Mouse (Mus musculus): ENCODE results near the gene Pygo2. TPM values are rescaled to one million over a fixed set of nuclear protein-coding genes. Genes with fewer than 3 reads are reported as not detected.

Gene Pygo2
- total RNA-seq, 2 experiments from 2014 or later = 8.8 to 18.9 TPM

DNA sequence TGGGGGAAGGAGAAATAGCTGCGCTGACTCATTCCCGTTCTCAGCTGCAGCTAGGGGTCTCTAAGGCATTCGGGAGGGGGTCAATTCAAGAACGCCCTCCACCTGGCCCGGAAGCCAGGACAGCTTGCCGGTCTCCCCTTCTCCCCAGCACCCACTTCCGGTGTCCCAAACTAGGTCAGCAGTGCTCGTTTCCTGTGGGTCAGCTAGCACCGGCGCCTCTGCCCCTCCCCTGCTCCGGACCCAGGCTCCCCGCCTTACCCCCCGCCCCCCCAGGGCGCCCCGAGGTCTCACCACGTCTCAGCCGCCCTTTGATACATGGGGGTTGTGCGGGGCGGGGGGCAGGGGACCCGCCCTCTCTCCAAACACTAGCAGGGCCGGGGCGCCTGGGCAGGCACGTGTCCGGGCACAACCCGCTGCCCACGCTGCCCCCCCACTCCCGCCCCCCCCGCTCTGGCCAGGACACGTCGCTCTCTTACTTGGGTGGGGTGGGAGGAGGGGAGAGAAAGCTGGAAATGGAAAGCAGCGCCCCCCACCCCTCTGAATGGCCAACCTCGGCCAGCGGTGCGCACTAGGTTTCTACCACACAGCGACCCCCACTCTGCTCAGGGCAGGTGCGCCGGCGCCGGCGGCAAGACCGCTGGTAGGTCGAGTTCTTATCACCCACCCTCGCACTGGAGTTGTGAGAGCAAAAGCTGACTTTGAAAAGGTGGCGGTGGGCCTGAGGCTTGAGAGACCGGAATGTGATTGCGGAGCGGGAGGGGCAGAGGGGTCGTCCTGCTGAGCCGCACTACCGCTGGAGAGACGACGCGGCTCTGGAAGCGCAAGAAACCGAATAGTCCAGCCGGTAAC lies 38.1 kb upstream of the Pygo2 start:
- ATAC-seq (replicated peaks; ENCODE audit: poor library complexity, severe bottlenecking) = no peak

DNA sequence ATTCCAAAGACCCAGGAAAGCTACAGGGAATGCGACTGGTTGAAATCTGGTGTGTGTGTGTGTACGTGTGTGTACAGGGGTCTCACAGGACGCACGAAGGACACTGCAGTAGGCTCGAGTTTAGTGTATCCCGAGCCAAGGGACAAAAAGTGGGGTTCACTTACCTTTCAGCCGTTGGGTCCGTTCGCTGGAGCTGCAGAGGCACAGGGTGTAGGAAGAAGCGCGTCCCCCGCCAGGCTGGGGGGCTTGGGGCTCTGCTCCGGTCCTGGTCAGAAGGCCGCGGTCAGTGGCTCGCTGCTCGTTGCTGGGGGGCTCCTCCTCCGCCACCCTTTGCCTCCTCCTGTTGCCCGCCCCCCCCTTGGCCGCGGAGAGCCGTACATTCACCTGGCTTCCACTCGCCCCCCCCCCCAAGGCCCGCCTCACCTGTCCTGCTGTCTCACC lies 37.1 kb upstream of the Pygo2 start:
- no peak for ATAC-seq (replicated peaks; ENCODE audit: poor library complexity, severe bottlenecking)

- peak; percentile 77 for ATAC-seq (replicated peaks; ENCODE audit: poor library complexity, severe bottlenecking)
Observed at GRCm38 (mm10) chr3:89393605-89394004, 36.4 kb upstream of the Pygo2 start.

DNA sequence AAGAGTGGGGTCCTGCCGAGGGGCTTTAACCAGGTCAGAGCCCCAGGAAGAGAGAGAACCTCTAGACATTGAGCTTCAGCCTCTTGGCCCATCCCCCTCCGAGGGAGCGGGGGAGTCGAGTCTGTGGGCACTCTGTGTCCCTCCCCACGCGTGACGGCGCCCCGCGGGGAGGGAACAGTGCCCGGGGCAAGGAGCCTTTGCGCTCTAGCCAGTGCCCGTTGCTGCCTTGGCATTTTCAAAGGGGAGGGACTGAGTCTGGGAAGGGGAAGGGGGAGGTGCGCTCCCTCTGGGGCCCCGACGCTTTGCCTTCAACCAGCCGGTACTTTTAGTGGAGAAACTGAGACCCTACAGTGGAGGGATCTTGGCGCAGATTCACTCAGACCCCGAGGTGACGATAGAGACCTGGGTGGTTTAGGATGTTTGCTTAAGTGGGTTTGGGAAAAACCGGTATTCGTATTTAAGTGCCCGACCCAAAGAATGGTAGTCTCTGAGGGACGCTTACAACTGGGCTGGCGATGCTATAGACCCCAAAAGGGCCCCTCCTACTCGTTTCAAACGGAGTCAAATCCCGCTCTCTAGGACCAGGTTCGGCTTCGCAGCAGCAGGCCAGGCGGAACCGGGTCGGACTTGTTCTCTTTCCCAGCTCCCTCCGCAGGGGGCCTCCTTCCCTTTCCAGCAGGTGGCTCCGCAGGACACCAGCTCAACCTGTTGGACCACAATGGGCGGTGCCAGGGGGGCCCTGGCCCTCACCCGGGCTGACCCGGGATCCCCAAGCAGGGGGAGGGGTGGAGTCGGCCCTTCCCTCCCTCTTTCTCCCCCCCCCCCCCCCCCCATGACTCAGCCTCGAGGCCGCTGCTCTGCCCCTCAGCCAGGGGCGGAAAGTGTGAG lies 35.8 kb upstream of the Pygo2 start, which contains the start of gene Zbtb7b:
Gene Zbtb7b (minus strand): TSS at position 771 of the 888 bp plus-strand sequence.
- peak; percentile 33 for ATAC-seq (replicated peaks; ENCODE audit: poor library complexity, severe bottlenecking)

GRCm38 (mm10) chr3:89394894-89395256 lies 35.1 kb upstream of the Pygo2 start:
- peak; percentile 33 for ATAC-seq (replicated peaks; ENCODE audit: poor library complexity, severe bottlenecking)

GRCm38 (mm10) chr3:89395419-89395805 lies 34.6 kb upstream of the Pygo2 start:
- ATAC-seq (replicated peaks; ENCODE audit: poor library complexity, severe bottlenecking) = no peak

- ATAC-seq (replicated peaks; ENCODE audit: poor library complexity, severe bottlenecking) = no peak
Observed at GRCm38 (mm10) chr3:89395806-89396653, 34.0 kb upstream of the Pygo2 start.

GRCm38 (mm10) chr3:89396654-89397005 lies 33.4 kb upstream of the Pygo2 start:
- no peak for ATAC-seq (replicated peaks; ENCODE audit: poor library complexity, severe bottlenecking)

DNA sequence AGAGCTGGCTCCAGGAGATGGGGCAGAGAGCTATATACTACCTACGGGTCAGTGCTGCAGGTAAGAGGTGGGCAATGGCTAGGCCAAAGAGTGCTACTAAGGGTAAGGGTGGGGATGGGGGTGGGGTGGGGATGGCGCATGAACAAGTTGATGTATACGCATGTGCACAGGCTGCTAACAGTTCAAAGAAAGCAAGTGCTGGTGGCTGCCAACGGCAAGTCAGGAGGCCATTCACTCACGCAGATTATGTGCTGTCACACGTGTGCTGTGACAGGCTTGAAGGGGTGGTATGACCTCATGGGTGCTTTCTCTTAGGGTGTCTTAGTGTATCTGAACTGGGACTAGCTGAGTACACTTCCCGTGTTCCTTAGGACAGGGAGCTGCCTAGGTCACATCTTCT lies 28.7 kb upstream of the Pygo2 start:
- ATAC-seq (replicated peaks; ENCODE audit: poor library complexity, severe bottlenecking) = no peak

DNA sequence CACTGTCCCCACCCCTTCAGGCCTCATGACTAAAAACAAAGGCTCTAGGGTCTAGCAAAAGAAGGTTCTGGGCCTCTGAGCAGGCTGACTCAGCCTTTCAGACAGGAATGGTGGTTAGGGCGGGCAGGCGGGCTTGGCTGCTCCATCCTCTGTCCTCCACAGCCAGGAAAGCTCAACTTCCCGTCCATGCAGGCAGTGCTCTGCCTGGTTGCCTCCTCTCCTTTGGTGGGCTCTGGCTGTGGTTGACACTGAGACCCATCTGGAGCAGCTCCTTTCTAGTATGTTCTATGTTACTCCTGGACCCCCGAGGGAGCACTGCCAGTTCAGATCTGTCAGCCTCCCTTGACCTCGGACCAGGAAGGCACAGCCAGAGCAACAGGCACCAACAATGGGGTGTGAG lies 27.3 kb upstream of the Pygo2 start, which contains the start of gene Lenep:
Gene Lenep (minus strand): TSS at position 101 of the 400 bp plus-strand sequence.
- no peak for ATAC-seq (replicated peaks; ENCODE audit: poor library complexity, severe bottlenecking)

- ATAC-seq (replicated peaks; ENCODE audit: poor library complexity, severe bottlenecking) = no peak
Observed at GRCm38 (mm10) chr3:89406887-89407286, 23.1 kb upstream of the Pygo2 start.

- ATAC-seq (replicated peaks; ENCODE audit: poor library complexity, severe bottlenecking) = no peak
Observed at GRCm38 (mm10) chr3:89408448-89408847, 21.6 kb upstream of the Pygo2 start.

DNA sequence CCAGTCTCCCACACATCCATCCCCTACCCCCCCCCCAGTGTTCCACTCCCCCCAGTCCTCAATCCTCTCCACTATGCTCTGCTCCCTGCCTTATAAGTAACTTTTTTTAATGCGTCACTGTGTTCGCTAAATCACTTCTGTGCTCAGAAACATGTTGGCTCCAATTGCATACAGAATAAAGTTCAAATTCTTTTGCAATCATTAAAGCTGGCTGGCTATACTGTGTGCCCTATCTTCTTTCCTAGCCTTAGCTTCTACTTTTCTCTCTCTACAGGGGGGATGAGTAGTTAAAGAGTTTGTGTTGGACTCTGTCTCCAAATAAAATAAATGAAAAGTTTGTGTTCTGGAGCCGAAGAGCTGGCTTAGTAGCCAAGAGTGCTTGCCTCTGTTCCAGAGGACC lies 20.3 kb upstream of the Pygo2 start:
- ATAC-seq (replicated peaks; ENCODE audit: poor library complexity, severe bottlenecking) = no peak

- ATAC-seq (replicated peaks; ENCODE audit: poor library complexity, severe bottlenecking) = no peak
Observed at GRCm38 (mm10) chr3:89410864-89411263, 19.1 kb upstream of the Pygo2 start.

GRCm38 (mm10) chr3:89411490-89412393 lies 18.3 kb upstream of the Pygo2 start, which contains the start of gene Flad1:
Flad1 (minus strand) TSS chr3:89411870.
- peak; percentile 99 for ATAC-seq (replicated peaks; ENCODE audit: poor library complexity, severe bottlenecking)

DNA sequence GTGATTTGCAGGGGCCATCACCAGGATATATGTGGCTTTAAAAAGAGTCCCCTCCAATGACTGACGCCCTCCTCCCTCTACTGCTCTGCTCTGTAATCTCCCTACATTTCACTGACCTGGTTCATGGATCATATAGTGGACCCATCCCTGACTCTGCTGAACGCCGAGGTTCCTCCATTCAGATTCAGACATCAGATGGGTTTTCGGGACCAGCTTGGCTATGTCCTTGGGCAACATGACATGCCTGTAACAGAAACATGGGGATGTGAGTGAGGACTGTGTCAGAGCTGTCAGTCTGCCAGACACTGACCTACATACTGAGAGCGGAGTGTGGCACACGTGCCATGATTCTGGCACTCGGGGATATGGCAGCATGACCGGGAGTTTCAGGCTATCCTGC lies 13.9 kb upstream of the Pygo2 start:
- no peak for ATAC-seq (replicated peaks; ENCODE audit: poor library complexity, severe bottlenecking)

DNA sequence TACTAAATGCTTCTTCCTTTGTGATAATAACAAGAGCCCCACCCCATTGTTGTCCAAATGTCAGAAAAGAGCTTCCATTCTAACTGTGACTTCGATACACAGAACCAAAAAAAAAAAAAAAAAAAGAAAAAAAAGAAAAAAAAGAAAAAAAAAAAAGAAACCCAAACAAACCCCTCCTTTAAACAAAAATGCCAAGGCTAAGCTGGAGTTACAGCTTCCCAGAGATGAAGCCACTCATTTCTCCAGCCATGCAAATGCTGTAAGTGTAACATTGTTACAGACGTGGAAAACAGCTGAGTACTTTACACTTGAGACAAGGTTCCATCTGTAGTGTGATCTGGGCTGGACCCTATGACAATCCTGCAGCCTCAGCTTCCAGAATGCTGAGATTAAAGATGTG lies 12.9 kb upstream of the Pygo2 start:
- no peak for ATAC-seq (replicated peaks; ENCODE audit: poor library complexity, severe bottlenecking)

DNA sequence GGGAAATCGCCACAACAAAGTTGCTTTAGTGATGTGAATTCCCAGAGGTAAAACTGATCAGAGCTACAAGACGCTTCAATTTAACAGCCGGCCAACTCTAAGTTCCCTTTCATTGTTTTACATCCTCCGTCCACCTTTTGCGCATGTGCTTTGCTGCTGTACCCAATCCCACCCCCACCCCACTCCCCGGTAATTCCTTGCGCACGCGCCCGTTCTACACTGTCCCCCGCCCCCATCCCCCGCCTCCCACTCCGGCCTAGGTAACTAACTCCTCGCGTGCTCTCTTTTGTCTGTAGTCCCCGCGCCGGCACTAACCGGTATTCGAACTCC lies 12.2 kb upstream of the Pygo2 start:
- ATAC-seq (replicated peaks; ENCODE audit: poor library complexity, severe bottlenecking) = peak; percentile 15

- ATAC-seq (replicated peaks; ENCODE audit: poor library complexity, severe bottlenecking) = peak; percentile 84
Observed at GRCm38 (mm10) chr3:89418170-89418860, 11.7 kb upstream of the Pygo2 start, which contains the start of the genes Cks1b and Shc1. Cks1b (minus strand) TSS chr3:89418383. Shc1 (plus strand) TSS chr3:89418443.

All from granulocyte monocyte progenitor cell, adult 5-6 weeks (primary cell).